Mouse (Mus musculus) Muller cell, postnatal 12 days (primary cell): ENCODE data around the gene Arid1a.
A peak's percentile ranks its signal among the peaks of the same experiment; 100 is the strongest.
"Not testable (repeated sequence)": the region's sequence is repeated elsewhere in the genome, so short reads cannot be mapped to it uniquely, and the experiment has no call there.

Experiments used
- DNase-seq: peaks from one replicate; pipeline ENCODE4 v3.0.0-alpha.2; 2015; ENCODE audit errors: inconsistent ontology term

Arid1a gene

DNA sequence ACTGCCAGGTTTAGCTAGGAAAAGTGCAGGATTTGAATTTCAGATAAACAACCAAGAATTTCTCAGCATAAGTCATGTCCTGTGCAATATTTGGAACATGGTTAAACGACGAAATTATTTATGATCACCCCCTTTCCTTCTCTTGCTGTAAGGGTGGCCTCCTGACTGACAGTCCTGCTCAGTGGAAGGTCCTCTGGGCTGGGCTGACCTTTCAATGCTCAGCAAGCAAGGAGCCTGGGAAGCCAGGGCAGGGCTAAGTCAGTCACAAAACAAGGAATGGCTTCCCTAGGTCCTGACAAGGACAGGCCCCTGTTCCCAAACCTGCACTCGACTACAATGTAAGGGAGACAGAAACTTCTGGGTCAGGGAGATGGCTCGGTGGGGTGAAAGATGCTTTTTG is 104.6 kb downstream of the Arid1a start:
- no peak for DNase-seq

DNA sequence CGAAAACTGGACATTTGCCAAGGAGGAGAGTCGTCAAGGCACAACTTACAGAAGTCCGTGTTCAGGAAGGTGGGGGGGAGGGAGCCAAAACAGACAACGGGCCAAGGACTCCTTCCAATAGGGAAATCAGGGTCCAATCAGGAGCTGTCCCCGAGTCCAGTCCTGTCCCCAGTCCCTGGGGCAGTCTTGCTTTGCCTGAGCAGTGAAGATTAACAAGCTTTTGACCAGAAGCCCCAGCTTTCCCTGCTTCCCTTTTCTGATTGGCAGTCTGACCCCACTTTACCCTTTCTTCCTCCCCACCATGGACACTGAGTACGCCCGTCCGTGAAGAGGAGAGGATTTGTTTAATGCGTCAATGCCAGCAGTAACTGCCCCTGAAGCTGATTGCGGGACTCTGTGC is 105.1 kb downstream of the Arid1a start:
- DNase-seq = no peak

DNA sequence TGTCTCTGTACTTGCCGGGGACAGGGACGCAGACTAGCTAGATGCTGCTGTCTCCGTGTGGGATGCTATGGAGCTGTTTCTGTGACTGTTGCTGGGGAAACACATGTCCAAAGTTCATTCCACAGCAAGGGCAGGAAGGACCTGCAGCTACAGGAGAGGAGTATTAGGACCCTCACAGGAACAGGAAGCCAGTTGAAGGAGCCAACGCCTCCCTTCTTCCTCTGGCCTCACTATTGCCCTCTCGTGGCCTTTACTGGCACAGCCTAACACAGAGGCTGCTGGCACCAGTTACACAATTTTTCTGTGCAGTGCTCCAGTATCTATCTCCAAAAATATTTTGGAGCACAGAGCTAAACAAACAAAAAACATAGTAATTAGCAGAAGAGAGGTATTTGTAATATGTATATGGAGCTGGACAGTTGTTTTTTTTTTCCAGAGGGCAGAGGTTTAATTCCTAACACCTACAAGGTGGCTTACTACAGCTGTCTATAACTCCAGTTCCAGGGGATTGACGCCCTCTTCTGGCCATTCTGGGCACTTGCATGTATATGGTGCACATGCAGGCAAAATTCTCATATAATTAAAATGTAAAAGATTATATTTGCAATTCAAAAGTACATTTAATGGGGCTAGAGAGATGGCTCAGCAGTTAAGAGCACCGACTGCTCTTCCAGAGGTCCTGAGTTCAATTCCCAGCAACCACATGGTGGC is 106.4 kb downstream of the Arid1a start, which contains the start of gene Zdhhc18:
Gene Zdhhc18, minus strand, starts transcription at position 166 of the 711 bp plus-strand sequence.
- peak; percentile 52 for DNase-seq

DNA sequence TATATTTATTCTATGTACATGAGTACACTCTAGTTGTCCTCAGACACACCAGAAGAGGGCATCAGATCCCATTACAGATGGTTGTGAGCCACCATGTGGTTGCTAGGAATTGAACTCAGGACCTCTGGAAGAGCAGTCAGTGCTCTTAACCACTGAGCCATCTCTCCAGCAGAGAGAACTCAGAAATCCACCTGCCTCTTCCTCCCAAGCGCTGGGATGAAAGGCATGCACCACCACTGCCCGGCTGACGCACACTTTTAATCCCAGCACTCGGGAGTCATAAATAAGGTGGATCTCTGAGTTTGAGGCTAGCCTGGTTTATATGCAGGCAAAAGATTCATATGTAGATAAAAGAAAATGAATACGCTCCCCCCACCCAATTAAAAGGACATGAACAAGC is 107.1 kb downstream of the Arid1a start:
- not testable (repeated sequence) for DNase-seq

DNA sequence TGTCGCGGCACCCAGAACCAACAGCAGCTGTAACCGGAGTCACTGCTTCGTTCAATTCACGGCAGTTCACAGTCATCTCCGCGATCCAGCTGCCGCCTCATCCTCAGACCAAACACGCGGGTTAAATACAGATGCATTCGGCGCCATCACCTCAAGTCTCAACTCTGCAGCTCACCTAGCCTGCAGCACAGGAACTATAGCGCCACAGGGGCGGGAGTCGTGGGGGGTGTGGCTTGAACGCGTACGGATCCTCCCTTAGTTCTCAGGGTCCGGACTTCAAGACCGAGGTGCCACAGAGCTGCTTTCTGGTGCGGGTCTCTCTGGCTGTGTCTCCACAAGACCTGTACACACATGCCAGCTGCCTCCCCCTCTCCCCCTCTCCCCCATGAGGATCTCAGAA is 110.9 kb downstream of the Arid1a start:
- DNase-seq = no peak

DNA sequence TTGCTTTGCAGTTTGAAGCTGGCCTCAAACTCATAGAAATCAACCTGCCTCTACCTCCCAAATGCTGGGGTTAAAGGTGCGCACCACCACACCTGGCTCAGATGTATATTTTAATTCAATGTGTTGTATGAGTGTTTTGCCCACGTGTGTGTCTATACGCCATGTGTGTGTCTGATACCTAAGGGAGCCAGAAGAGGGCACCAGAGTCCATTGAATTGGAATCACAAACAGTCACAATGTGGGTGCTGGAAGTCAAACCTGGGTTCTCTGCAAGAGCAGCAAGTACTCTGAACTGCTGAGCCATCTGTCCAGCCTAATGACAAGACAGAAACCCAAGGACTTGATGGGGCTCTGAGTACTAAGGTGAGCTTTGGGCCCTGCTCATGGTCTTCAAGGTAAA is 111.4 kb downstream of the Arid1a start:
- no peak for DNase-seq

DNA sequence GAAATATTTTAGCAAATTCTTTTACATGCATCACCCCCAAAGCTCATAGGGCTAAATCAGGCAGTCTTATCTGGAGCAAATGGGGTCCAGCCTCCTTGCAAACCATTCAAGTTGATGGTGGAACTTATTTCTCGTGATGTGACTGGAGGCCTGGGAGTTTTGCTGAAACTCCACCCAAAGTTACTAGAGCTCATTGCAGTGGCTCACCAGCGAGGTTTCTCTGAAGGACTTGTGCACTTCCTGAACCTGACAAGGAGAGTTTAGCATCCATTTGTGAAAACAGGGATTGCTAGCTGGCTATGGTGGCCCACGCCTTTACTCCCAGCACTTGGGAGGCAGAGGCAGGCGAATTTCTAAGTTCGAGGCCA is 122.5 kb downstream of the Arid1a start:
- DNase-seq = no peak

DNA sequence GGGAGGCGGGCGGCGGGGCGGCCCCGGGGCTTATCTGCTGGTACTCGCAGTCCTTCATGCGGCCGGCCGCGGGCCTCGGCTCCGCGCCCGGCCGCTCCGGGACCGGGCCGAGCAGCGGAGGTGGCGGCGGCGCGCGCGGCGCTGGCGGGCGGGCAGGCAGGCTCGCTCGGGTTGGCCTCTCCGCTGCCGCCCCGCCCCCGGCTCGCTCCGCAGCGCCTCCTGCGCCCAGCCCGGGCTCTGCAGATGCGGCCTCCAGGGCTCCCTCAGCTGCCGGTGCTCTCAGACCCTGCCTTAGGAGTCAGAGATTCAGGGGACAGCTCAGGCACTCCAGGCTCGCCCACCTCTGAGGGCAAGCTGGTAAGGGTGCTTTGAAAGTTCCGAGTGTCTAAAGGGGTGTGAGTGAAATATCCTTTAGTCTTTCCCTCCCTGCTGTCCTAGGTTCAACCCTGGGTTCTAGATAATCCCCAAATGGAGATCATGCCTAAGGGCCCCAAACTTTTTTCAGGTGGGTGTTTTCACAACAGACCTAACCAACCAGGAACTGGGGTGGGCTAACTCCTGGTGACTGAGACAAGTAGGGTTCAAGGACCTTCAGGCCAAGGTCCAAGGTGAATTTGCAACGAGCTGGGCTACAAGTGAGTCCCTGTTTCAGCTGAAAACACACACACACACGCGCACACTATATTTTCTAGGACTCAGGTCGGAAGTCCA is 123.1 kb downstream of the Arid1a start:
- peak; percentile 90 for DNase-seq

DNA sequence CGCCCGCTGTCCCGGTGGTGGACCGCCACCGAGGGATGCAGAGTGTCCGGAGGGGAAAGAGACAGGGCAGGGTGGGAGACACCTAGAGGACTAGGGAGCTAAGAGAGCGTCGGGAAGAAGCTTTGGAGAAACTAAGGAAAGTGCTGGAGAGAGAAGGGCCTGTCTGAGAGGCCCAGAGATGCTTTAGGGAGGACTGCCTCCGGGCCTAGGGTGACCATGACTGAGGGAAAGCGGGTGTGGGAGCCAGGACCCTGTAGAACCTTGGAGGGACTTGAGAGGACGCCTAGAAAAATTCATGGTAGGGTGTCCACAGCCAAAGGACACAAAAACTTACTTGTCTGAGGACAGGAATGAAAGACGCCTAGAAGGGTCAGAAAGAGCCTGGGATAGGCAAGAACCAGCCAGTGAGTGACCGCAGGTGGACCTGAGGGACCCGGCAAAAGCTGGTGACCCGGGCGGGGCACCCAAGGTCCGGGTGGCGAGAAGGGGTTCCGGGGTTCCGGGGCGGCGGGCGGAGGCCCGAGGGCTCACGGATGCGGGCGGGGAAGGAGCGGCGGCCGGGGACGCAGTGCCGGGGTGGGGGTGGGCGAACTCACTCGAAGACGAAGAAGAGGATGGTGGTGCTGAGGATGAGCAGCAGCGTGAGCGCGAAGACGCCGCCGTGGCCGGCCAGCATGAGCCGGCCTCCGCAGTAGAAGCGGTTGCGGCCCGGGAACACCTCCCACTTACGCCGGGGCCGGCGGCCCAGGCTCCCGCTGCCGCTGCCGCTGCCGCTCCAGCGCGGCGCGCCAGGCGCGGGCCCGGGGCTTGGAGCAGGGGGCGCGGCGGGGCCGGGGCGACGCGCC is 123.9 kb downstream of the Arid1a start:
- DNase-seq = peak; percentile 61

DNA sequence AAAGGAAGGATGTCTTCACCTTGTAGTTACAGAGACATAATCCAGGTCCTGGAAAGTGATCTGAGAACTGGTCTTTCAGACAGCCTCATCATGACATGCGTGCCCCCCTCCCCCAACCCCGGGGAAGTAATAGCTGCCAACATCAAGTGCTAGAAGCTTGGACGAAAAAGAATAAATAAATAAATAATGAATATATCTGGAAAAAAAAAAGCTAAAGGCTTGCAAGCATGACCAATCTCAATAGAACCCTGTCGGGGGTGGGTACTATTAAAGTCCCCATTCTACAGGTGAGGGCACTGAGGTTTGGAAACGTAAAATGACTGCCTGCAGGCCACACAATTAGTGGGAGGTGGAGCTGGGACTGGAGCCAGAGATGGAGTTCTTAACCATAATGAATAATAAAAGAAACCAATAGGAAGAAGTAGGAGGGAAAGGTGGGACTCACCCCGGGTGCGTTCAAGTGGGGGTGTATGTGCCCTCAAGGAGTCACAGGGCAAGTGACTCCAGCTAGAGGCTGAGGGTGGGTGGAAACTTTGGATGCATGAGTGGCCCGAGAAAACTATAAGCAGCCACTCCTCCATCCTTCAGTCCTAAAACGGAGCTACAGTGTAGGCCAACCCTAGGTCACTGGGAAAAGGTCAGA is 124.7 kb downstream of the Arid1a start:
- DNase-seq = peak; percentile 16

DNA sequence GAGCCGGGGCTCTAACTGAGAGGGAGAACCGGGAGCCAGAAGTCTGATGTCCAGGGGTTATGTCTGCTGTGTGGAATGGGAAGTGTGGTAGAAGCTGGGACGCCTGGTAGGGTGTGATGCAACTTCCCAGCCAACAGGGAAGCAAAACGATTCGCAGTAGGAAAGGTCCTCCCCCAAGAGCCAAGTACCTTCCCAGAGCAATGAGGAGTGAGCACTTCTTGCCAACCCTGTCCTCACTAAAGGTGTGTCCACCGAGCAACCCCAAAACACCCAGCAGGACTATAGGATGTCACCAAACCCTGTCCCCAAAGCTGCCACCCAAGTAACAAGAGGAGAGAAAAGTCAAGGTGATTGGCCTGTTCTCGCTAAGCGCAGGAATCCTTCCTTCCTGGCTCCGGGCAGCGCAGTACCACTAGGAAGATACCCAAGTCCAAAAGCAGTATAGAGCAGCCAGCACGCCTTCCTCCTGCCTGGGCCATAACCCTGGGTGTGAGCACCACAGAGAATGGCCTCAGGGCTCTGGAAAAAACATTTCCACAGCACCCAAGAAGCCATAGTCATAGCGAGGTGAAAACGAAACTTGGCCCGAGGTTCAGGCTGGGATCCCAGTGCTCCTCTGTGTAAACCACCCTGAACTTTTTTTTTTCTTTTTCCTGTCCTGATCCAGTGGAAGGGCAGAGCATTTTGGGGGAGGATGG is 125.3 kb downstream of the Arid1a start:
- DNase-seq = no peak

DNA sequence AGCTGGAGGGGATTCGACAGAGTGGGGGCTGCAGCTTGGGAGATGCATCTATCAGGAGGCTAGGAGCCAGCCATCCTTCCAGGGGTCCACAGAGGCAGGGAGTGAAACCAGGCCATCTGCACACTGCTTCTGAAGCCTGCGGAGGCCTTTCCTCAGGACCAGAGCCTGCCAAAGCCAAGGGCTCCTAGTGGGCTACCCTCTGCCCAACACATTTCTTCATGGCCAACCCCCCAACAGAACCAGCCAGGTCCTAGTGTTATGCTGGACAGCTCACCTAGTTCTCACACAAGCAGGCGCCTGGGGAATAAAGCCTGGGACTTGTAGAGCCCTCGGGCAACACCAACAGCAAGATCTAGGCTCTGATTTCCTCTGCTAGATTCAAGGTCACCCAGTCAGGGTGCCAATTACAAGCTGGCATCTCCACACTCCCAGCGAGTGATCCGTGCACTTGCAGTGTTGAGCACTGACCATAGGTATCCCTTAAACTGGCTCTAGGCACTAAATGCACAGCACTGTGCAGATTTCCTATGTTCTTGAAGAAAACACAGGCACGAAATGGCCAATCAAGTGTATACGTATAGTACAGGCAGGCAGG is 126.1 kb downstream of the Arid1a start:
- no peak for DNase-seq

DNA sequence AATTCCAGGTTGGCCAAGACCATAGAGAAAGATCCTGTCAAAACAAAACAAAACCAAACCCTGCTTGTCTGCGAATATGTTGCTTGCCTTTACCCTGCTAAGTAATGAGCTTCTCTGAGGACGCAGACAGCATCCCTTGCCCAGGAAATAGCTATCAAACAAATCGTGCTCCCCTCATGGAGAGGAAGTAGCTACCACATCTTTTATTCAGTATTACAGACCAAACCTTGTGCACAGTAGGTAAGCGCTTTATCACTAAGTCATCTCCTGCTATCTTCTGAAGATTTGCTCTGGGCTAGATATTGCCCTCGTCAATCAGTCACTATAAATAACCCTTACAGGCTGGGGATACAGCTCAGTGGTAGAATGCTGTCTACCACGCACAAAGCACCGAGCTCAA is 127.4 kb downstream of the Arid1a start:
- DNase-seq = no peak
